Mouse (Mus musculus) spleen, embryonic (tissue): Measurements from ENCODE around the gene Spred1.
"Not testable (repeated sequence)": the region's sequence is repeated elsewhere in the genome, so short reads cannot be mapped to it uniquely, and the experiment has no call there.

ENCODE experiments used
- CTCF ChIA-PET: fragments of 350-600 bp; sonication (Branson Sonifier 250); formaldehyde crosslinking; loops from one replicate; lab custom pipeline; 2022; lab: Charles Lee

Spred1 gene

DNA sequence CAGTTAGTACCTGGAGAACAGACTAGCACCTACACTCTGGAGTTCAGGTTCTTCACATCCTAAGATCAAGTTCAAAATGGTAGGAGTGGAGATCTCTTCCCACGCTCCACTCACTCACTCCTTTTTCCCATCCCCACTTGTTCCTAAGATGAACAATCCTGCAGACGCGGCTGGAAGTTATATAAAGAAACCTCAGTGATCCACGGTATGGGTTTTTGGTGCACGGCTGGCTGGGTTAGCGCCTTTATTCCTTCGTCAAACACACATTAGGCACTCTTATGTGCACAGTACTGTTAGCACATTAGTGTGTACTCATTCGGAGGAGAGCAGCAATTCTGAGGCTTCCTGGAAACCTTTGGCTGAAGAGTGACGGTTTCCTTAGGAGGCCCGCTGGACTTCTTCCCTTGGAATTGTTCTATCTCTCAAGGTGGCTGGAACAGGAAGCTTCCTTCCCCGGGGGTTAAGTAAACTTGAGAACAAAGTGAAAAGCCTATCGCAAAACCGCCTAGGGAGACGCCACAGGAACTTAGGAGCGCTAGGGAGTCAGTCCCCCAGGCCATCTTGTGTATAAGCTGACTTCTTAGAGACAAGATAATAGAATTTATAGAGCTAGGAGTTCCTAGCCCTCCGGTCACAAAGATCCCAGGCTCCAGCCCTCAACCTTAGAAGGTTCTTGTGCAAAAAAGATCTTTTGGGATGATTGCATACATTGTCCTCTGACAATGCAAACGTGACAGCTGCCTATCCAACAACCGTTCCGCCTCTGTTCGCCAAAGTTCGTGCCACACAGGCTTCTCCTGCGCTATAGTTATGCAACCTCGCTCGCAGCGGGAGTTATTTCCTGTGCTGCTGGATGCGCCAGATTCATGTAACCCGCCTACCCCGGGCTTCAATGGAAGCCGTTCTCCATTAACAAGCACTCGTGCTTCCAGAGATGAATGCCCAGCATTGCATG is 1.6 kb upstream of the Spred1 start:
- CTCF ChIA-PET: interaction anchor here (0.9 kb wide), 1 partner anchor 9 kb away, joined by 4 read pairs; no protein-coding TSS in a partner anchor

DNA sequence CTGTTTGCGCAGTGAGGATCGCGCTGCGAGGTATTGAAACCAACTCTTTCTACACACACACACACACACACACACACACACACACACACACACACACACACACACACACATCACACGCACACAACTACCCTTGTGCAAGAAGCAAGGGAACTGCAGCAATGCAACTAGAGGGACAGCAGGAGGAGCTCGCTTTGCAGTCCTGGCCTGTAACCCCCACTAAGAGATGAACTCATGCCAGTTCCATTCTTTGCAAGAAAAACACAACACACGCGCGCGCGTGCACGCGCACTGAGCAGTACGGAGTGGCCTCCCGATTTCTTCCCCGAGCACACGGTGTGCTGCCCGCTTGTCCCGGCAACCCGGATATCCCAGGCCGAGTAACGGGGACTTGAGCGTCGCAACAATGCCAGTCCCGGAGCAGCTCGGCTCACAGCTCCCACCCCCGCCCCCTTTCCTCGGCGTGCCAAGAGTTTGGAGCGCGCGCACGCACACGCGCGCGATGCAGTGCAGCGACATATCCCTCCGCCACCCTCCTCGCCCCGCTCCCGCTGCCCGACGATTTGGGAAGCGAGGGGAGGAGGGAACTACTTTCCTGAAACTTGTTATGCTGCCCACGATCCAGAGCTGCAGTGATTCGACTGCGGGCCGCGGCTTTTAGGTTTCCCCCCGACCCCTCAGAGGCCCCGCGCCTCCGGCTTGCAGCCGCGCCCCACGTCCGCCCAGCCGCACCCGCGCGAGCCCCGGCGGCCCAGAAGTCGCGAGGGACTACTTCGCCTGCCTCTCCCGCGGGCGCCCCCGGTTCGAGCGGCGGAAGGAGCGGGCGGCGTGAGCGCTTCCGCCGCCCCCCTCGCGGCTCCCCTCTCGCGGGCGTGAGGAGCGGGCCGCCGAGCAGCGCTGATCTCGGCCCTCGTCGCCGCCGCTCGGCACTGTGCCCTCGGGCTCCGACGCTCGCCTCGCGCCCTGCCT is 645 bp upstream of the Spred1 start:
- CTCF ChIA-PET: no interaction called here

DNA sequence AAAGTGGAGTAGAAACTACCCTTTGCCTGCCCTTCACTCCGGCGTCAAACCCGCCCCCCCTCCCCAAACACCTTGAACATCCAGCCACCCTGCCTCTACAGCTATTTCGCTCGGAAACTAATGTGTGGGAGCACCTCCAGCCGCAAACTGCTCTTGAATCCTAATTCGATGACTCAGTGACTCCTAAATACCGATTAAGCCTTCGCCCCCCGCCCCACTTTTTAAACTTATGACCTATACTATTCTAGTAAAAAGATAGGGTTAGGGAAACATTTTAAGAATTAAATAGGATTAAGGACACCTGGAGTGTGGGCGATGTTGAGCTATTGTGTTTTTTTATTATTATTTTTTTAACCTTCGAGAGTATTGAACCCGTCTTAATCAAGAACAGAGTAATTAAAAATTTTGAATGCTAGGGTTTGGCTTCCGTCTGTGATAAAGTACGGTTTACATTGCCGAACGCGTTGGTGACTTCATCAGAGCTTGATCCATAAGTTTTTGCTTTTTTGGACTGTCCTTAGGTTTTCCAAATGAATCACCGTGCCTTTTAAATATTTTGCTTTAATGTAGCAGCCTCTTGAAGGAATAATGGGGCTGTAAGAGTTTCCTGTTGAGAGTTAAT is 921 bp downstream of the Spred1 start:
- CTCF ChIA-PET: interaction anchor here (0.6 kb wide), 1 partner anchor 343 kb away, joined by 3 read pairs; no protein-coding TSS in a partner anchor

DNA sequence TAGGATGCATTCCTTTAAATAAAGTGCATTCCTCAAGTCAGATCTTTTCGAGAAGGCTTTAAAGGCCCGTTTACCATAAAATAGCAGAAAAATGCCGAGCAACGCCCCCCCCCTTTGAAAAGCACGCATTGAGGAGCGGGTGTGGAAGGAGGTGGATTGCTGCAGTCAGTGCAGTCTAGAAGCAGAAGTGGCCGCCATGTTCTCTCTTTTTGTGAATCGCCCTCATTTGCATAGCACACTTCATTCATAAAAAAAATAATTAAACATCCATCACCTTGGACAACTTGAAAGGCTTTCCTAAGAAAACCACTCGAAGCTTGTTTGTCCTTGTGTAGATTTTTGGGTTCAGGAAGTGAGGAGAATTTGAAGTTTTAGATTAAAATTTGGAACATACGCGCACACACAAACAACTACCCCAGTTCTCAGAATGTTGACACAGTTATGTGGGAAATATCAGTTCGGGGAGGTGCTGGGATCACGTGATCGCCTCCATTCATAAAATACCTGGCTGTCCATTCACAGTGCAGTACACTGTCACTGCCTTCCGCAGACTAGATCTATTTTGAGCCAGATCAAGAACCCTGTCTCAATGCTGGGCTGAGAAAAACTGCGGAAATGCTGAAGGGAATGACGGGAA is 1.6 kb downstream of the Spred1 start:
- CTCF ChIA-PET: no interaction called here

DNA sequence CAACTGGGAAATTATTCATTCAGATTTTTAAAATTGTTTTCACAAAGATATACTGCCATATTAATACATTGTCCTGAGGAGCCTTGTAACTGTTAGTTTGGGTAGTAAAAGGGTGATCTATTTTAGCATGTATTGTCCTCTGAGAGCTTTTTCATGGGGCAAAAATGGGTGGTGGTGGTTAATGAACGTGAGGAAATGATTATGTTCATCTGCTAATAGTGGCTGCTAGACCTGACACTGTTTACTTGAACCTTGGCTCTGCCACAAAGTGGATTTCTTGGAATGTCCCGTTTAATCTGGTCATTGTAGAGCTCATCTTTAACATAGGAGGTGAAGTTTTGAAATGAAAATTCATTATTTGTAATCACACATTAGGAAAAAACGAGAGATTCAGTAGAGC is 2.5 kb downstream of the Spred1 start:
- CTCF ChIA-PET: no interaction called here

DNA sequence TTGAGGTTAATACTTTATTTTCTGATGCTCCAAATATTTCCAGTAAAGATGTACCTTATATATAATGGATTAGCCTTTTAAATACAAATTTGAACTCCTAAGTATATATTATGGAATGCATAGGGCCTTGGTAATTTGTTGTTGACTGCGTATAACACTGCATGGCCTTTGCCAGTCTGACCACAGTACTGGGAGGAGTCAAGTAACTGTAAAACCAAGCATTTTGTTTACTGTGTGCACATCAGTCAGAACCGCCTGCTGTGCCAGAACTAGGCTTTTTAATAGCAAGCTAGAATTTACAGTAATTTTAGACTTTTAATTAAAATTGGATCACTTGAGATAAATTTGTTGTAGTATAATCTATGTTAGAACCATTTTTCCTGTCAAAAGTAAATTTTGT is 3.7 kb downstream of the Spred1 start:
- CTCF ChIA-PET: no interaction called here

DNA sequence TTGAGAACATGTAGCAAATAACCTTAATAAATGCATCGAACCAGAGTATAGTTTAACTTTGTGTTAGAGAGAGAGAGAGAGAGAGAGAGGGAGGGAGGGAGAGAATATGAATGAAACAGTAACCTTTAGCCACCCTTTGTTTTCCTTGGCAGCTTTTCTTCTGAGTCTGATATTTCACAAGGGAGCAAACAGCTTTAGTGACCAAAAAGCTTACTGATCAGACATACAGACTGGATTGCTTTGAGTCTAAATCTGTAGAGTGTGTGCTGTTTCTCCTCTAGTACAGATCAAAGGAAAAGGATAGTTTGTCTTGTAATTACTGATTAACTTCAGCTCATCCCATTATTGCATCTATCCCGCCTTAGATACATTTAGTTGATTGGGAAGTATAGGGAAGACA is 8.0 kb downstream of the Spred1 start:
- CTCF ChIA-PET: no interaction called here

DNA sequence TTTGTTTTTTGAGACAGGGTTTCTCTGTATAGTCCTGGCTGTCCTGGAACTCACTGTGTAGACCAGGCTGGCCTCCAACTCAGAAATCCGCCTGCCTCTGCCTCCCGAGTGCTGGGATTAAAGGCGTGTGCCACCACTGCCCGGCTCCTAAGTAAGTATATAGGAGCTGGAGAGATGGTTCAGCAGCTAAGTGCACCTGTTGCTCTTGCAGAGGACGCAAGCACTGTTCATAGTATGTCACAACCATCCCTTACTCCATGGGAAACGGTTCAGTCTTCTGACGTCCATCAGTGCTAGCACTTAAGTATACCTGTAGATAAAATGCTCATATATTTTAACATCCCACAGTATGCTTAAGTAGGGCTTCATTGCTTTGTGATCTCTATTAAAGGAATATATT is 9.9 kb downstream of the Spred1 start:
- CTCF ChIA-PET: not testable (repeated sequence)

DNA sequence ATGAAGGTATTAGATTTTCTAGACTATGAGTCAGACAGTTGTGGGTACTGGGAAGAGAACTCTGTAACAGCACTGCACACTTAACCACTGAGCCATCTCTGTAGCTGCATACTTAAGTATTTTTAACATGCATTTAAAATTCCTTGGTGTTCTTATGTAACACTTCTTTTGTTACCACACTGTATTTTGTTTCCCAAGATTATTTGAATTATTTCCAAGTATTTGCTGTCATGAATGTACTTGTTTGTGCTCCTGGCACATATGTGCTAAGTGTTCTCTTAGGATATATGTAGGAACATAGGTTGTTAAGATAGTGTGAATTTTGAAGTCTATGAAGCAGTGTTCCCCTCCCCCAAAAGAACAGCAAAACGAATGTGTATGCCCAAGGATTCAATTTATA is 10.7 kb downstream of the Spred1 start:
- CTCF ChIA-PET: no interaction called here

DNA sequence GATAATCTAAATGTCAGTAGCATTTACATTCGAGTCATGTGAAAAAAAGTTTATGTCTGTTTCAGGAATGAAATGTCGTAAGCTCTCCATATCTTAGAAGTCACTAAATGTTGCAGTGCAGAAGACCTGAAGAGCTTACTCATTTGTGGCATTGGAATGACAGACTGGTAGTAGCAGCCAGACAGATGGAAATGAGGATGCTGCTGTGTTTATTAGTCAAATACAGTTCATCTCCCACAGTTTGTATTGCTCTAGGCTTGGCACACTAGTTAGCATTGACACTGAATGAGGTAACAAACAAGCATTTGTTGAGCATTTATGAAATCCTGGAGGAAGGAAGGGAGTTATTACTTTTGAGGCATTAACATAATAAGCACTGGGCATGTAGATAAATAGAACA is 12.4 kb downstream of the Spred1 start:
- CTCF ChIA-PET: interaction anchor here (0.7 kb wide), 1 partner anchor 156 kb away, joined by 5 read pairs; no protein-coding TSS in a partner anchor

DNA sequence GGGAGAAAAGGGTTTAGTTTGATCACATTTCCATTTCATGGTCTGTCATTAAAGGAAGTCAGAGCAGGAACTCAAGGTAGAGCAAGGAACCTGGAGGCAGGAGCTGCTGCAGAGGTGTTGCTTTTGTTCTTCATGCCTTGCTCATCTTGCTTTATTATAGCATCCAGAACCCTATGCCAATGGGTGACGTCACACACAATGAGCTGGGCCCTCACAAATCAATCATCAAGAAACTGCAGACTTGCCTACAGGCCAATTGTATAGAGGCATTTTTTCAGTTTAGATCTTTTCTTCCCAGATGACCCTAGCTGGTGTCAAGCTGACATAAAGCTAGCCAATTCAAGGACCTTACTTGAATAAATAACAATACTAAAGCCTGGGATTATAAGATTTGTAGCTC is 16.6 kb downstream of the Spred1 start:
- CTCF ChIA-PET: no interaction called here

DNA sequence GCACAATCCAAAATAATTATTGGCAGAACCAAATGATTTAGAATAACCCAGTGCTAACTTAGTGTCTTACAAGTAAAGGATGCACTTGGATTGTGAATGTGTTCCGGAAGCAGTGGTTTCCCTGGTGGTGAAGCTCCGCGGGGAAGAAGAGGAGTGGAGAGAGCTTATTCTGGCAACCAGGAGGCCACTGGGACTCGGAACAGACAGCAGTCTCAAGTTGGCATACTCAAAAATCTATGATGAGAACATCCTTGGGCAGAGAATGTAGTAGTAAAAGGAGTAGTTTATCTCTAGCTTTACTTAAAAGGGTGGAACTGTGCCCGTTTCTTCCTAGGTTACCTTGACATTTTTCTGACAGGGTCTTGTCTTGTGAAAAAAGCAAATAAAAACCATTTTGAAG is 17.8 kb downstream of the Spred1 start:
- CTCF ChIA-PET: interaction anchor here (0.6 kb wide), 2 partner anchors 12 to 203 kb away, joined by 3 to 6 read pairs; no protein-coding TSS in a partner anchor

DNA sequence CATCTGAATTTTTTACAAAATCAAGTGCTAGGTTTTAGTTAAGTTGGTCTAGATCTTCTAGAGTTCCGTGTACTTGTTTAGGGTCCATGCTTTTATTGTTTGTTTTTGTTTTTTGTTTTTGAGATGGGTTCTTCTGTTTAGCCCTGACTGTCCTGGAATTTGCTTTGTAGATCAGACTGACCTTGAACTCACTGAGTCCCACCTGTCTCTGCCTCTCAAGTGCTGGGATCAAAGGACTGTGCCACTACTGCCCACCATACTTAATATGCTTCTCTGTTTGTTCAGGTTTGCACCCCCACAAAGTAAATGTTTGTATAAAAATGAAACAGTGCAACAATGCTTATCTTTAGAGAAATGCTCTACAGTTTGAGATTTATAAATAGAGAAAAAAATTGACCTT is 18.8 kb downstream of the Spred1 start:
- CTCF ChIA-PET: no interaction called here

DNA sequence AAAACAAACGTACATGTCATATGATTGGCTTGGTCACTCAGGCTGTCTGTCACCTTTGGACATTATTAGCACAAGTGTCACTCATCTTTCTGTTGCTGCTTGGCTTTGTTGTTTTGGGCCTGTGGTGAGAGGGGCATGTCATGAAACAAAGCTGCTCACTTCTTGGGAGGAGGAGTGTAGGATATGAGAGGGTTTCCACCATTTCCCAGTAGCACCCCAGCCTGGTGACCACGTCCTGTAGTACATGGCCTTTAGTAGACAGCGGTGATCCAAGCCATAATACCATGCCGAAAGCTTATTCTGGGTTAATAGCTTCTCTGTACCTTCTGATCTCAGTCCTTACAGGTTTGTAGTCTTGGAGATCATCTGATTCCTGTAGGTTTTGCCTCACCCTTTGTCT is 21.9 kb downstream of the Spred1 start:
- CTCF ChIA-PET: no interaction called here

DNA sequence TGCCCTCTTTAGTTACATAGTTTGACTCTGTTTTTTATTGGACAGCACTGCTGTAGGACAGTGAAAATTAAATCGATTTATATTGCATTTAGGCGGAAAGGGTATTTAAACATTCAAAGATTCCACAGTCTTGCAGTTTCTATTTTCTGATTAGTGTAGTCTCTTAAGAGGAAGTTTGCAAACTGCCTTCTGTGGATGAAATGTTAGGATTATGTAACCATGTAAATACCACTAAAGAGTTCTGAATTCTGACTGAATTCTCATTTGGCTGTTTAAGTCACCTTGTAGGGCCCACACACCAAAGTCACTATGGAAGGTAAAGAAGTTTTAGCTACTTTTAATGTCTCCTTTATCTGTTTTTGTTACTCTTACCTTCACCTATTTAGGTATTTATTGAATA is 24.9 kb downstream of the Spred1 start:
- CTCF ChIA-PET: no interaction called here

DNA sequence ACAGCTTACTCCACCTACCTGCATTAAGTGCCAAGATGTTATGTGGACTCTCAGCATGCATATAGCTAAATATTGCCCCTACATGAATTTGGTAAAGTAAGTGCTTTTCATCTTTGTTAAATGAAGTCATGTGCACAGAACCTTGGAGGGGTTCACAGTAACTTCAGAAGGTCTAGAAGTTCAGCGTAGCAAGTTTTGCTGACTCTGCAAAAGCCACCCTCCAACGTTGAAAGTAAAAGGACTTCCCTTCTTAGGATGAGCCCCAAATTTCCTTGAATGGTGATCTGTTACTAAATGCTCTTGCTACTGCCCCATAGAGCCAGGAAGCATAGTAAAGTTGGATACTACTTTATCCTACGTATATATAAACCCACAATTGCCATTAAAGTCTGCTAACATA is 25.4 kb downstream of the Spred1 start:
- CTCF ChIA-PET: no interaction called here

DNA sequence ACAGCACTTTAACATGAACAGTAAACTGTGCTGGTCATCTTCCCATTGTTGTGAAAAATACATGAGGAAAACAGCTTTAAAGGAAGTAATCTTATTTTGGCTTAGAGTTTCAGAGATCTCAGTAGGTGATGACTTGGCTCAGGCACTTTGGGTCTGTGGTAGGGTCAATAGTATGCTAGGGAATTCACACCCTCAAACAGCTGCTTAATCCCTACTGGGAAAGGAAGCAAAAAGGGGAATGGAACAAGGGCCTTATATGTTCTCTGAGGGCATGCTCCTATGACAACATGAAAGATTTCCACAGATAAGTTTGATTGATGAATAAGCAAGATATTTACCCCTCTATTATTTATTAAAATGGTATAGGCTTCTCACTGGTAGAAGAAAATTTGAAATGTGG is 31.0 kb downstream of the Spred1 start:
- CTCF ChIA-PET: no interaction called here

DNA sequence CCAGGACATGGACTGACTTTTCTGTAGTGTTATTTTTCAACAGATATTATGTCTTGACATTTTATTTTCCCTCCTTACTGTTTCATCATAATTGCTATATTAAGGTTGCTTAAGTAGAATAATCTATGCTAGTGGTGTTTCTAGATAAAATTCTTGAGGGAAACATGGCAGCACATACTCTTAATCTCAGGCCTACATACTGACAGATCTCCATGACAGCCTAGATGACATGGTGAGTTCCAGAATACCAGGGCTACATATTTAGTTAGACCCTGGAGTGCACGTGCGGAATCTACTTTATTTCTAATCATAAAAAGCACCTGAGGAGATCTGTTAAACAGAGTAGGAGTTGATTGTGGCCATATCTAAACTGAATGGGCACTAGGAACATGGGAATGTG is 47.2 kb downstream of the Spred1 start:
- CTCF ChIA-PET: no interaction called here

DNA sequence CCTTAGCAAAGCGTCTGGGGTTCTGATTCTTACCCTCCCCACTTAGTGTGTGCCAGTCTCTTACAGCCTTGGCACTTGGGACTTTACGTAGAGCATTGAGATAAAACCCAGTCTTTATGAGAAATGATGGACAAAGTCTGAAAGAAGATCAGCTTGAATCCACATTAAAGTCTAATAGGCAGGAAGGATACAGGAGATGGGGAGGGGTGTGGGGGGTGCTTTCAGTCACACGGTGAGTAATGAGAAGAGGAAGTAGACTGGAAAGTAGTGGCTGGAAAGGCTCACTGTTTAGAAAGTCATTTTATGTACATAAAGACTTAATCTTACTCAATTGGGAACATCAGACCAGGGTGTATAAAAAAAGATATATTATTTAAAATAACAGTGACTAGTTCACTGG is 47.9 kb downstream of the Spred1 start:
- CTCF ChIA-PET: no interaction called here

DNA sequence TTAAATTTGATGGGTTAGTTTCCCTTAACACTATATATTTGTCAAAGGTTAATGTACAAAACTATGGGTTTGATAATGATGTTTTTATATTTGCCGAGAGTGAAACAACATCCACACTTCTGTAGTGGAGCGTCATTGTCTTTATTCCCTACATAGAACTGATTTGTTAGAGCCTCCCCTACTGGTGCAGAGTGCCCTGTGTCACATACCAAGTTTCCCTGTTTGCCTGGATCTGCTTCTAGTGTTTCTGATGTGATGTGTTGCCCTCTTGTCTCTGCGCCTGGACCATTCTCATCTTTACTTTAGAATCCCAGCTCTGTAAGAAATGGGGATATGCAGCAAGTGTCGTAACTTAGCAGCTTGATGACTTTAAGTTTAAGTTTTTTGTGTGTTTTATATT is 51.8 kb downstream of the Spred1 start:
- CTCF ChIA-PET: no interaction called here

DNA sequence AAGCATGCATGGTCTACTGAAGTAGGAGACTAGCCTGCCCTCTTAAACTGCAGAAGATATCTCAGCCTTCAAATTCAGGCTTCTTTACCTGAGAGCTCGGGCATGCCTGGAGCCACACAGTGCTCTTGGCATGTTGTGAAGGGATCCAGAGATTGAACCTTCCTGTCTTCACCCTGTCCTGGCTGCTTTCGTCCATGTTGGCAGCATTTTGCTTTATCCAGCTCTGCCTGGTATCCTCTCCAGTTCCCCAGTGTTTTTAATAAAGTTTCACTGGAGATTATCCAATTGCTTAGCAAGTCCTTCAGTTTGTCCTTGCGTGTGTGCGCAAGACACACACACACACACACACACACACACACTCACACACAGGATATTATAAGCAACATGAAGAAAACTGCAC is 54.9 kb downstream of the Spred1 start:
- CTCF ChIA-PET: interaction anchor here (0.7 kb wide), 1 partner anchor 101 kb away, joined by 5 read pairs; no protein-coding TSS in a partner anchor
